Mouse (Mus musculus): ENCODE data around the gene Polr2e. TPM values are rescaled to one million over a fixed set of nuclear protein-coding genes. Genes with fewer than 3 reads are reported as not detected.

Gene Polr2e
- total and polyA plus RNA-seq, 2 experiments from 2014 or later, result 106 to 123 TPM

DNA sequence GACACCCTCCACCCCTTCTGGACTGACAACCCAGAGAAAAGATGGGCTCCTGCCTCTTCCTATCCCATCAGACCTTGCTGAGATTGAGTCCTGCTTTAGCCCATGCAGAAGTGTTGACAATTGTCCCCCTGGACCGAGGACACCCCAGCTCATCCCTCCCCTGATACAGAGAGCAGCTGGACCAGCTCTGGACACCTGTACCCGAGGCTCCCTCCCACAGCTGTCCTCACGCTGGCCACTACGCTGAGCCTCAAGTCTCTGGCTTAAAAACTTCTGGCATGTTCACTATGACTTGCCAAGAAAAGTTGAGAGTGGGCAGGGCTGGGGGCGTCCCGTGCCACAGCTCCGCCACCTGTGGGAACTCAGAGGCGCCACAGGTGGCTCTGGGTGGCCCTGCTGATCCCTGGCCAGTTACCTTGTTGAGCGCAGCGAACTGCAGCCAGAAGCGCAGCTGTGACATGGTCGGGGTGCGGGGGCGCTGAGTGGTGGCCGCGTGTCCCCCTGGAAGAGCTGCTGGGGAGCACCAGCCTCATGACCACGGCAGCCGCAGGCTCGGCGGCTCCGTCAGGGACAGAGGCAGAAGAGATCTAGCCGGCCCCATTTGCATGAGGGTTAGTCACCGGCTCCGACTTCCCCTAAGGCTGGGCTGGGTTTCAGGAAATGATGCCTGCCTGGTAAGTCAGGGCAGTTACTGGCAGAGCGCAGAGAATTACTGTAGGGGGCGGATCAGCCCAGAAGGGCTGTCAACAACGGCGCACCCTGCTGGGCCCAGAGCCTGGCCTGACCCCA lies 35.4 kb upstream of the Polr2e start:
- TF ChIP-seq CTCF (IDR thresholded peaks at IDR 0.05; ENCODE audit: low read depth) (peak; percentile 33; the same call in 1 of the 2 replicates), EP300 (IDR thresholded peaks at IDR 0.05; ENCODE audit: low read depth) (no peak; the same call in 1 of the 2 replicates)
- ATAC-seq (ENCODE audit: insufficient read depth, low read depth) (peak; percentile 57), DNase-seq (ENCODE audit: low spot score) (peak; percentile 78)
- Histone ChIP-seq H3K27ac (ENCODE audit: low read depth) (peak overlapping the region; percentile 59), H3K4me2 (ENCODE audit: low read depth, low read length) (peak overlapping the region; percentile 56), H3K4me1 (ENCODE audit: control insufficient read depth, insufficient read depth) (peaks cover 29% of the 10 kb centered on the region), H3K27me3 (ENCODE audit: control insufficient read depth, insufficient read depth, low read length) (no peaks in the 10 kb centered on the region), H3K4me3 (ENCODE audit: low read depth, low read length) (peak overlapping the region; percentile 32), H3K36me3 (replicated peaks; ENCODE audit: control insufficient read depth, insufficient read depth, low read length) (peaks cover 9% of the 10 kb centered on the region), H3K9me3 (replicated peaks; ENCODE audit: control insufficient read depth, low read length) (no peaks in the 10 kb centered on the region), H3K9ac (replicated peaks; ENCODE audit: low read depth, low read length) (peak overlapping the region; percentile 36)
- 19% methylated on average over 28 of the region's 28 CpGs for WGBS

DNA sequence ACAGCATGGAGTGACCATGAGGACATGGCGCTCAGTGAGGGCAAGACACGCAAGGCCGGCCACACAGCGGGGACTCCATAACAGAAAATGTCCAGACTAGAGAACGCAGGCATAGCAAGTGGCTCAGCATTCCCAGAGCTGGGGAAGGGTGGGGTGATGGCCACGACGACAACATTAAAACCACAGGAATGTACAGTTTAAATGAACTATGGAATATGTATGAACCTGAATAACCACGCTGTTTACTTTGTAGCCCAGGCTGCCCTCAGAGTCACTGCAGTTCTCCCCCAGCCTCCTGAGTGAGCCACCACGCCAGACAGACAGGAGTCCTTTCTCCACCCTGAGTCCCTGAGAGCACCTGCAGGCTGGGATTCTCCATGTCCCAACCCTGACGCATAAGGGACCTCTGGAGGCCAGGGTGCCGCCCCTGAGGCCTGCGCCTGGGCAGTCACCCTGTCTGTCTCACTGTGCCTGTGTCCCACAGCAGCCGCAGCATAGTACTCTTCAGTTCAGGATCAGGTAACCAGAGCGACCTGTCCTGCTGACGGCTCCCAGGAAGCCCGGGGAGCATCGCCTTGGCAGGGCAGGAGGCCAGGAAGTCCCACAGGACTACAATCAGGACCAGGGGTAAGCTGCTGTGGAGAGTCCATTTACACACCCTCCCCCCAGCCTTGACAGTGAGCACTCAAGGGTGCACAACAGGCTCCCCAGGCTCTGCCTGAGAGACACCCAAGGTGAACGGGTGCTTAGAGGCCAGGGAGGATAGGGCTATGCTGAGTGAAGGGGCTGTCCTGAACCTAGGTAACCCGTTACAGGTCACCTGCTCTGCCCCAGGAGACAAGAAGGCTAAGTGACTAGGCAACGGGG lies 33.3 kb upstream of the Polr2e start:
- H3K9ac ChIP-seq (replicated peaks; ENCODE audit: low read depth, low read length), result no peak overlapping the region
- H3K36me3 ChIP-seq (replicated peaks; ENCODE audit: control insufficient read depth, insufficient read depth, low read length), result peaks cover 3% of the 10 kb centered on the region; the same call in 1 of the 2 replicates
- ATAC-seq (ENCODE audit: insufficient read depth, low read depth) (no peak), DNase-seq (ENCODE audit: low spot score) (no peak)
- WGBS, result 77% methylated on average over 20 of the region's 20 CpGs
- 0 out of 2 replicates have a peak overlapping the region, but pooled peaks have one; percentile 2 for H3K27ac ChIP-seq (ENCODE audit: low read depth)
- no peaks in the 10 kb centered on the region for H3K9me3 ChIP-seq (replicated peaks; ENCODE audit: control insufficient read depth, low read length)
- peaks cover 29% of the 10 kb centered on the region for H3K4me1 ChIP-seq (ENCODE audit: control insufficient read depth, insufficient read depth)
- no peak overlapping the region for H3K4me2 ChIP-seq (ENCODE audit: low read depth, low read length)
- H3K4me3 ChIP-seq (ENCODE audit: low read depth, low read length), result no peak overlapping the region
- TF ChIP-seq EP300 (IDR thresholded peaks at IDR 0.05; ENCODE audit: low read depth) (no peak), CTCF (IDR thresholded peaks at IDR 0.05; ENCODE audit: low read depth) (no peak)
- H3K27me3 ChIP-seq (ENCODE audit: control insufficient read depth, insufficient read depth, low read length), result no peaks in the 10 kb centered on the region

- Histone ChIP-seq H3K36me3 (replicated peaks; ENCODE audit: control insufficient read depth, insufficient read depth, low read length) (peaks cover 10% of the 10 kb centered on the region), H3K27ac (ENCODE audit: low read depth) (peak overlapping the region; percentile 91), H3K4me2 (ENCODE audit: low read depth, low read length) (no peak overlapping the region), H3K4me3 (ENCODE audit: low read depth, low read length) (no peak overlapping the region), H3K4me1 (ENCODE audit: control insufficient read depth, insufficient read depth) (peaks cover 29% of the 10 kb centered on the region), H3K27me3 (ENCODE audit: control insufficient read depth, insufficient read depth, low read length) (no peaks in the 10 kb centered on the region), H3K9me3 (replicated peaks; ENCODE audit: control insufficient read depth, low read length) (no peaks in the 10 kb centered on the region), H3K9ac (replicated peaks; ENCODE audit: low read depth, low read length) (peak overlapping the region; percentile 31; the same call in 1 of the 2 replicates)
- DNase-seq (ENCODE audit: low spot score) (peak; percentile 26), ATAC-seq (ENCODE audit: insufficient read depth, low read depth) (peak; percentile 10; the same call in 1 of the 2 replicates)
- WGBS, result 29% methylated on average over 3 of the region's 3 CpGs
- TF ChIP-seq CTCF (IDR thresholded peaks at IDR 0.05; ENCODE audit: low read depth), result no peak
- no peak for TF ChIP-seq EP300 (IDR thresholded peaks at IDR 0.05; ENCODE audit: low read depth)
Observed at GRCm38 (mm10) chr10:80071516-80071900, 31.9 kb upstream of the Polr2e start.

DNA sequence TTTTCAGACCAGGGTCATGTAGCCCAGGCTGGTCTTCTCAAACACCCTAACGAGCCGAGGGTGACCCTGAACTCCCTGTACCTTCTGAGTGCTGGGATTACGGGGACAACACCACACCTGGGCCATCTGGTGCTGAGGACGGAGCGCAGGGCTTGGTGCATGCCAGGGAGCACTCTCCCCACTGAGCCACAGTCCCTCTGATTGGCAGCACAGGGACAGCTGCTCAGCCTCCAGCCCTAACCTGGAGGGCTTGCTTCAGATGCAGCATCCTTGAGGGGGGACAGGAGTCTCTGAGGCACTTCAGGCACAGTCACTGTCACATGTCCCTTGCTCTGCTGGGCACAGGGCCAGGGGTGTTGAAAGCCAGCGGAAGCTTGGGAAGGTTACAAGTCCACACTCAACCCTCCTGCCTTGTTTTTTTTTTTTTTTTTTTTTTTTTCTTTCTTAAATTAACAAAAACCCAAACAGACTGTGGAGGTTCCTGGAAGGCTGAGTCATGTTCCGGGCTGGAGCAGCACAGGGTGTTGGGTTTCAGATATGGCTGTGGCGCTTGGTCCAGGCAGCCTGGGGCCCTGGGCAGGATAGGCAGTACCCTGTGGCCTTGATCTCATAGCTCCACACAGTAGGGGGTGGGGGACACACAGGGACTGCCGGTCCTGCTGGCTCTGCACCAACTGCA lies 31.4 kb upstream of the Polr2e start:
- ATAC-seq (ENCODE audit: insufficient read depth, low read depth) (peak; percentile 83), DNase-seq (ENCODE audit: low spot score) (peak; percentile 89)
- TF ChIP-seq EP300 (IDR thresholded peaks at IDR 0.05; ENCODE audit: low read depth) (0 out of 2 replicates have a peak, but pooled peaks have one; percentile 24), CTCF (IDR thresholded peaks at IDR 0.05; ENCODE audit: low read depth) (no peak)
- Histone ChIP-seq H3K27ac (ENCODE audit: low read depth) (peak overlapping the region; percentile 91), H3K4me1 (ENCODE audit: control insufficient read depth, insufficient read depth) (peaks cover 29% of the 10 kb centered on the region), H3K4me3 (ENCODE audit: low read depth, low read length) (no peak overlapping the region), H3K9ac (replicated peaks; ENCODE audit: low read depth, low read length) (peak overlapping the region; percentile 31; the same call in 1 of the 2 replicates), H3K36me3 (replicated peaks; ENCODE audit: control insufficient read depth, insufficient read depth, low read length) (peaks cover 15% of the 10 kb centered on the region), H3K9me3 (replicated peaks; ENCODE audit: control insufficient read depth, low read length) (no peaks in the 10 kb centered on the region), H3K4me2 (ENCODE audit: low read depth, low read length) (no peak overlapping the region), H3K27me3 (ENCODE audit: control insufficient read depth, insufficient read depth, low read length) (no peaks in the 10 kb centered on the region)
- WGBS, result 41% methylated on average over 9 of the region's 9 CpGs

- WGBS, result 82% methylated on average over 4 of the region's 4 CpGs
- no peak overlapping the region for H3K27ac ChIP-seq (ENCODE audit: low read depth)
- DNase-seq (ENCODE audit: low spot score), result no peak
- no peaks in the 10 kb centered on the region for H3K9me3 ChIP-seq (replicated peaks; ENCODE audit: control insufficient read depth, low read length)
- no peak for TF ChIP-seq EP300 (IDR thresholded peaks at IDR 0.05; ENCODE audit: low read depth)
- TF ChIP-seq CTCF (IDR thresholded peaks at IDR 0.05; ENCODE audit: low read depth), result no peak
- H3K9ac ChIP-seq (replicated peaks; ENCODE audit: low read depth, low read length), result no peak overlapping the region
- peaks cover 22% of the 10 kb centered on the region for H3K4me1 ChIP-seq (ENCODE audit: control insufficient read depth, insufficient read depth)
- peaks cover 15% of the 10 kb centered on the region for H3K36me3 ChIP-seq (replicated peaks; ENCODE audit: control insufficient read depth, insufficient read depth, low read length)
- H3K4me3 ChIP-seq (ENCODE audit: low read depth, low read length), result no peak overlapping the region
- H3K27me3 ChIP-seq (ENCODE audit: control insufficient read depth, insufficient read depth, low read length), result no peaks in the 10 kb centered on the region
- no peak for ATAC-seq (ENCODE audit: insufficient read depth, low read depth)
- no peak overlapping the region for H3K4me2 ChIP-seq (ENCODE audit: low read depth, low read length)
Observed at GRCm38 (mm10) chr10:80069948-80070450, 30.4 kb upstream of the Polr2e start.

Data from heart, postnatal 0 days (tissue).